Mouse (Mus musculus) cerebellum, adult 9-10 months (tissue): ENCODE measurements at regions not wholly inside any gene's neighbourhood (a gene's known extent, or its start where the extent isn't known, plus 50 kb on each side); places are given as distances from the start of the nearest gene placed in this dataset.
A peak's percentile ranks its signal among the peaks of the same experiment; 100 is the strongest.

Source experiments
- DNase-seq: peaks from one replicate; pipeline ENCODE4 v3.0.0; 2022

DNA sequence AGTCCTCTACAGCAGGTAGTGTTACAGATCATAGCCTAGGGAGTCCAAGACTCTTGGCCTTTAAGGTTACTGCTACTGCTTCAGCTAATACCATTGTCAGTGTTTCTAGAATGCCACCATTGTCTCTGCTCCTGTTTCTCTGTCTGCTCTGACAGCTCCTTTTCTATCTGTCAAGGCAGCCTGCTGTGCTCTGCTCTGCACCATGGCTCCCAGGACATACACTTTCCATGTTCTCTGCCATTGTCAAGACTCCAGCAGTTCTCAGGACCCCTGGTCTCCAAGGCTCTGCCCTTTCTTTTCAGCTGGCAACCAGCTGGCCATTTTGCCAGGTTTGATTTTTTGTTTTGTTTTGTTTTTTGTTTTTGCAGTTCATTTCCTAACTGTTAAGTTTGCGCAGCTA, 208.7 kb downstream of the Otol1 start:
- no peak for DNase-seq

DNA sequence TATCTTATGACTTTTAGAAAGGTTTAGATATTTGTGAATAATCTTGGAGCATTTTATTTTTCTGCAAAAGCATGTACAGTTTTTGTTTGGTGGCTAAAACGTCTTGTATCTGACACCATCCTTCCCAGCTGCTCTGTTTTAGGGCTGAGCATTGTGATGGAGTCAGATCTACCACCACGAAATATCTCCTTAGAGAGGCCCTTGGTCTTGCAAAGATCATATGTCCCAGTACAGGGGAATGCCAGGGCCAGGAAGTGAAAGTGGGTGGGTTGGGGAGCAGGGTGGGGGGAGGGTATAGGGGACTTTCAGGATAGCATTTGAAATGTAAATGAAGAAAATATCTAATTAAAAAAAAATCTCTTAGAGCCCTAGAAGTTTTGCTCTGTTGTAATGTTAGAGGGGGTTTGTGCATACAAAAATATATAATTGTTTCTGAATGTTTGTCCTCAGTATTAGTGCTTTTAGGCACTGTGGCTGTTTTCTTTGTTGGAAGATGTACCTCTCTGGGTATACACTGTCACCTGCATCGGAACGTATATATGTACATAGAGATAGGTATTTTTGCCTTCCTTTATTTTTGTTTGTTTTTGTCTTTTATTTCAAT, 211.4 kb downstream of the Otol1 start:
- DNase-seq: no peak

DNA sequence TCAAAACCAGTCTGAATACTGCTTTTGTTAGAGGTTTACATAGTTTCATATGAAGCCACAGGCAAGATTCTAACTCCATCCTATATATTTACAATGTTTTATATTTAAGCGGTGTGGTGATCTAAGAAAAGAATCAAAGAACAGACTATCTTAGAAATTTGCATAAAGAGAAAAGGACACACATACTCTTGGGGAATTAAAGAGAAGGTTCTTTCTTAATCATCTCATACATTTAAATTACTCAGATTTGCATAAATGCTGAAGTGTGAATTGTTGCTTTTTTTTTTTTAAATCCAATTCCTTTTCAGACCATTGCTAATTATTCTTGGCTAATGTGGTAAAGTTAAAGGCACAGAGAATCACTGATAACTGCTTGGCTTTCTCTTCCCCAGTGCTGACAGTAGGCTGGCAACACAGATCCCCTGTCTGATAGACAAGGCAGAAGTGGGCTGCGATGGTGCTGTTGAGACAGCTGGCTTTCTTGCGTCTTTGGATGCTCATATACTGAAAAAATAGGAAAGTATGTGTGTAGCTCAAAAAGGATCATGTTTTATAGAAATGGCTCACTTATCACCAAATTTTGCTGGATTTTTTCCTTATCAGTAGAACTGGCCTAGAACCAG, 216.1 kb downstream of the Otol1 start:
- no peak for DNase-seq

DNA sequence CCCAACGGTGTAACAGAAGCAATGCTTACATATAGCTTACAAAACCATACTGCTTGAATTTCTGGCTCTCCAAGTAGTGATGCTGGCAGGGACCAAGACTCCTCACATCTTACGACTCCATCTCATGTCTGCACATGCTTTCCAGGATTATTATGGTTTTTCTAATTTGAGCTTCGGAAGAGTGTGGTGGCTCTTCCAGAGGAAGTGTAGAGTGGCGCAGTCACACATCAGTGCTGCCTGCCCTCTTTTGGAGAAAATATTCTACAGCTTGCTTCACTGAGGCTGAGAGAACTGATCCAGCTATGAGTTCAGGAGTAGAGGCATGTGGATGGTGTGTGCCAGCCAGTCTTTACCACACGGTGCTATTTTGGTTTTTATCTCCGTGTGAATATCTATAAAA, 217.4 kb downstream of the Otol1 start:
- DNase-seq: no peak

DNA sequence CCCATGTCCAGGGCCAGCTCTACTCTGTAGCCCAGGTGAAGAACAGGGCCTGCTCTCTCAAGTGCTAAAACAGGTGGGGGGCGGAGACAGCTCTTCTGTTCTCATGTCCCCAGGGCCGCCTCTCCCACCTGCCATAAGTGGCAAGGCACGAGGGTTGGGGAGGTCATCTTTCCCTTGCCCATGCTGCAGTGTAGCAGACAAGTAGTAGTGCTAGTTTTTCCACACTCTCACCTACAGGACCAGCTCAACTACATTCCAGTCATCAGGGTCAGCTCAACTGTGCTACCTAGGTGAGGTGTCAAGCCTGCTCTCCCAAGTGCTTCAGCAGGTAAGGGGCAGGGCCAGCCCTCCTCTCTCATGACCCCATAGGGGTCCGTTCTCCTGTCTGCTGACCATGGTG, 219.8 kb downstream of the Otol1 start:
- DNase-seq: no peak

GRCm38 (mm10) chr3:70248655-70249054, 241.2 kb downstream of the Otol1 start:
- no peak for DNase-seq

DNA sequence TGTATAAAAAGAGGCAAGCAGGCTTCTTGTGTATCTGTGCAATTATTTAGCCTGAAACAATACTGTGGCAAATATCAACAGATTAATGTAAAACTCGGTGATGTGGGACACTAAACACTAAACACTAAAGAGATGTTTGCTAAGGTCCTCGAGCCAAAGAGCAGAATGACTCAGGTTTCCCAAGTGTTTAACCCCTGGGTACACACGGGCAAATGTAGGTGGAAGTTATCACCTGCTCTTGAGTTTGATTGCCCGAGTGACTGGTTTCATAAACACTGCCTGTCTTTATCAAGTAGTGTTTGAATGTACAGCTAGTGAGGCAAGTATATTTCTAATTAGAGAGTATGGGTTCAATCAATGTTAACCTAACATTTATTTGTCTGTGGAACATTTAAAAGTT, 242.5 kb downstream of the Otol1 start:
- no peak for DNase-seq

DNA sequence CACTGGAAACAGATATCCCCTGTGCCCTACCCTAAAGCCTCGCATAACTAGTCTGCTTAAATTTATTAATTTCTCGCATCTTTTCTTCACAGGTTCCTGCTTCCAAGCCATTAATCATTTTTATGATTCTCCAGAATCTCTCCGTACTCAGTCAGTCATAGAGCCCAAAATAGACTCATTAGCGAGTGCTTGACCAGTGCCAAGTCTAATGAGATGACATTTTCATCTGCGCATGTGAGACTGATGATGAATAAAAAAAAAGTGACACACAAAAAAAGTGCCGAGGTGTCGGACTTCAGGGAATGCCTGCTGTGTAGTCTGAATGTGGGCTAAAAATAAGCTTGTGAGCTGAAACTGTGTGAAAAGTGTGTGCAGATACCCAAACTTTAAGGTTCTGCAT, 243.3 kb downstream of the Otol1 start:
- no peak for DNase-seq

- no peak for DNase-seq
These were observed 255.9 kb downstream of the Otol1 start for GRCm38 (mm10) chr3:70263318-70263717.

GRCm38 (mm10) chr3:70288590-70289388, 281.4 kb downstream of the Otol1 start:
- DNase-seq: no peak

DNA sequence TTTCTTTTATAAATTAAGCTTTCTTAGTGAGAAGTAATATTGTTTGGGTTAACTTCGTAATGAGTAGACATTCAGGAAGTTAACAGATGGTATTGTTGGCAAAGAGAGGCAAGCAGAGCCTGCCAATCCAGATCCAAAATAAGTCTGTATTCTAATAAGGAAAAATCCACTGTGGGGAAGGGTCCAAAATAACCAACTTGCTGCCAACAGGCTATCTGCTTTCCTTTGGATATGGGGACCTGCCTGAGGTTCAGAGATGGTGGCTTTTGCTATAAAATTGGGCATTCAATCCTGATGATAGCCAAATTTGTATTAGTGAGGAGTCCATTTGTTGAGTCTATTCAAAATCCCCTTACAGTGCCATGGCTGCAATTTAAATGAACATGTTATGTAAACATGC, 300.1 kb downstream of the Otol1 start:
- DNase-seq: peak; percentile 86

DNA sequence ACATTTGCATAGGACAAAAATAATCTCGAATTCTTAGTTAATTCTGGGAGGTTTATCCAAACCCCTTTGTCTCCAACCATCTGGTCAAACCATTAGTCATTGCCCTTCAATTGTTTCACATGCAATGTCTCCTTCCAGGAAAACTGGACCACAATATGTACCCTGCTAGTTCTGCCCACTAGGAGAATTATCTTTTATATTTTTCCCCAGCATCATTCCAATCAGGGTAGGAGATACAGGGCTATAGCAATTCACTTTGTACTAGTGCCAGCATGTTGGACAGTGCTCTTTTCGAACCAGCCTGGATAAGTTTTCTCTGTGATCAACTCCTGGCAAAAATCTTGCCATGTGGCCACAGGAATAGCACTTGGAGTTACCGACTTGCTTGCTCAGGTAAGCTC, 300.6 kb downstream of the Otol1 start:
- peak; percentile 81 for DNase-seq

DNA sequence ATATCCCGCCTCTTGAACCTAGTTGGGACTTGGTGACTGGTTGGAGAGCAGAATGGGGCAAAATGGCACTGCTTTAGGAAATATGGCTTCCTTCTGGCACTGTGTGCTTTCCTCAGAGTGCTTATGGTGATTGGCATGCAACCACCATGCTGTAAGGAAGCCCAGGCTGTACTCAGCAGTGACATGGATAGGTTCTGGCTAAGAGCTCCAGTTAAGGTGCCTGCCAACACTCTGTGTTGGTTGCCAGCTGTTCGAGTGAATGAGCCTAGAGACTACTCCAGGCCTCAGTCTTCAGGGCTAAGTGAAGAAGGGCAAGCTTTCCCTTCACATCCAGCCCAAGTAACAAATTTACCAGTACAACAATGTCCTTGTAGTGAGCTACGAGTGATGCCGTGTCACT, 301.9 kb downstream of the Otol1 start:
- DNase-seq: peak; percentile 52

DNA sequence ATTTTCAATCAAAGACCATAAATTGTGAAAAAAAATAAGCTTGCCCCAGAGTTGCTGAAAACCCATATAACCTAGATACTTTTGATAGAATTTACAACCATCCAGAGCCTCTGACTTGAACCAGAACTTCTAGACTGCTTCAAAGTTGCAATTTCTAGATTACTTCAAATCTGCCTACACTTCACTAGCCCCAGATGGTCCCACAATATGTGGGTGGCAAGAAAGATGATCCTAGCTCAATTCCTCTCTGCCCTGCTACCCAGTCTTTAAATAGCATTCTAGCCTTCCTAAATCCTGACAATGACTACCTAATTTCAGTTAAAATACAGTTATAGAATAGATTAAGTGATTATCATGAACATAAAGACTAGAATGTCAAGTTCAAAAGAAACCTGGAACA, 303.6 kb downstream of the Otol1 start:
- DNase-seq: no peak

DNA sequence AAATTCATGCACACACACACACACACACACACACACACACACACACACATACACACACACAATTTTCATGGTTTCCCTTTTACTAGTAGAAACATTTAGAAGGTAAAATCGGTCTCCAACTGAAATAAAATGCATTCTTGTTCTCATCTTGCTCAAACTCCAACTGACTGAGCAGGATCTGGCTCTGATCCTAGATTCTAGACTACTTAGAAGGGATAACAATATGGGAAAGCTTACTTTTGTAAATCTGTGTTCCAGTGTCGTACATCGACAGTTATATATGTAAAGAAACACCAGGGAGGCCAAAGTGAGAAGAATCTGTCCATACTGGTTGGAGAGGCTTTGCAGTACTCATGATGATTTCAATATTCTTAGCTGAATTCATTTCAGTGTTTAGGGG, 304.6 kb downstream of the Otol1 start:
- DNase-seq: no peak

- DNase-seq: no peak
These were observed 305.9 kb downstream of the Otol1 start for GRCm38 (mm10) chr3:70313119-70313868.

- no peak for DNase-seq
These were observed 306.8 kb downstream of the Otol1 start for GRCm38 (mm10) chr3:70314239-70314638.

- DNase-seq: no peak
These were observed 311.0 kb downstream of the Otol1 start for GRCm38 (mm10) chr3:70318377-70318776.

- DNase-seq: no peak
These were observed 311.7 kb downstream of the Otol1 start for GRCm38 (mm10) chr3:70319139-70319538.

GRCm38 (mm10) chr3:70321161-70321657, 313.8 kb downstream of the Otol1 start:
- no peak for DNase-seq

GRCm38 (mm10) chr3:70324692-70325091, 317.3 kb downstream of the Otol1 start:
- no peak for DNase-seq
